Mouse (Mus musculus) right cerebral cortex, postnatal 25 days (tissue): ENCODE data around the gene Gm44790.
"Not testable (repeated sequence)": the region's sequence is repeated elsewhere in the genome, so short reads cannot be mapped to it uniquely, and the experiment has no call there.

Experiments
- DNase-seq: peaks from one replicate; pipeline ENCODE4 v3.0.0; 2022

The Gm44790 gene

DNA sequence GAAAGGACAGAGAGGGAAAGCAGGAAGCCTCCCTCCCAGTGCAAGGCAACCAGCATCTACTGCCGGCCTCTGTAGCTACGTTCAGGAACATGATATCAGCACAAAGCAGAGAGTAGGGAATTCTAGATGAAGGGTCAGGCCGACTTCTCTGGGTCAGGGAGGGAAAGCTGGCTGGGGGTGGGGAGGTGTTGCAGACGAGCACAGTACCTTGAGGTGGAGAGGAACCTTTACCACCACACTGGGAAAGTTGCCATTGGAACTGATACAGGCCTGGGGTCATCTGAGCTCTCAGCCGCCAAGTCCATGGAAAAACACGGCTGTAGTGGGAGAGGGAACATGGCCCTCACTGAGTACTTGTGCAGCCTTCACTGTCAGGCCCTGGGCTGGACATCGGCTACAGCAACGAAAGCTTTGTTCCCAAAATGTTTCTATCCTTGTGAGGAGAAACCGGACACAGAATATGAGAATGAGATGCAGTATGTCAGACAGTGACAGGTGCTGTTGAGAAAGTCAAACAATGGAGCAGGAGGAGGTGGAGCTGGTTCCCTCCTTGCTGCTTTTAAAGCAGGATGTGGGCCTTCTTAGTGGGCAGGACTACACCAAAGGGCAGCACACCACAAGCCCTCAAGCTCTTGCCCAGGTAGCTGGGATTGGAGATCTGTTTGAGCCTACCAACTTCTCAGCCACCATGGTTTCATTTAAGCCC, 49.2 kb downstream of the Gm44790 start:
- no peak for DNase-seq

GRCm38 (mm10) chr6:86476931-86477330, 50.5 kb downstream of the Gm44790 start:
- DNase-seq = no peak

- DNase-seq = no peak
Measured at GRCm38 (mm10) chr6:86479311-86479710, 52.9 kb downstream of the Gm44790 start.

DNA sequence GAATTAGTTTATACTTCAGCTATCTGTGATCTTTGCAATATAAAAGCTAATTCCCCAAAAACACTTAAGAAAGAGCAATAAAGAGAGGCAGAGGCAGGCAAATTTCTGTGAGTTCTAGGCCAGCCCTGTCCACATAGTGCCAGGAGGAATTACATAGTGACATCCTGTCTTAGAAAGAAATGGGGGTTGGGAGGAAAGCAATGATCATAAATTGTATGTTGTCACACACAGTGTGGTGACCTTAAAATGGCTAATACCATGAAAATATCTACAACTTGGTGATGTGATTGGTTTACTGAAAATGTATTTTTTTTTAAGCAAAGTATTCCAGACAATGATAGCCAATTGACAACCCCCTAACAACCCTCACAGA, 53.3 kb downstream of the Gm44790 start:
- no peak for DNase-seq

DNA sequence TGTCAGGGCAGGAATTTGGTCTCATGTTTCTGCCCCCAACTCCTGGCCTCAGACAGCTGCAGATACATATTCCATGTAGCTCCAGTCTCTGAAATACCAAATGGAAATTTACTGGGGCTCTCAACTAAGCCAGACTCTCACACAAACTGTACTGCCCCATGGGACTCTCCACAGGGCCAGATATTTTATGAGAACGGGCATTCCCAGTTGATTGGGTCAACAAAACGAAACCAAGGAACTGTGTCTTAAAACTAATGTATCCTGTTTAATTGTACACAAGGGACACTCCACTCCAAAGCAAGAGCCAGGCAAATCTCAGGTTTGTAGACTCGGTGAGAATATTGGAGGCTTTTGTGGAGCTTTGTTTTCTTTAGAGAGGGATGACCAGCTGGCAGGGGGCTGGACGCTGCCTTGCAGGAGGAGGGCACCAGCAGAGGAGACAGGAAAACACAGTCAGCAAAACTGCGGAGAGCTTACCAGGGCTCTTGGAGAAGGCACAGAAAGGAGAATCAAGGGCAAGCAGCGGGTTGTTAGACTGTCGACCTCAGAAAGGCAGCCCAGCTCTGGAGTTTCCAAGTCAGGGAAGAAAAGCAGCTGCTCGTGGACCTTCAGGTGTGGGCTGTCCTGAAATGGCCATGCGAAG, 53.9 kb downstream of the Gm44790 start:
- DNase-seq = no peak

DNA sequence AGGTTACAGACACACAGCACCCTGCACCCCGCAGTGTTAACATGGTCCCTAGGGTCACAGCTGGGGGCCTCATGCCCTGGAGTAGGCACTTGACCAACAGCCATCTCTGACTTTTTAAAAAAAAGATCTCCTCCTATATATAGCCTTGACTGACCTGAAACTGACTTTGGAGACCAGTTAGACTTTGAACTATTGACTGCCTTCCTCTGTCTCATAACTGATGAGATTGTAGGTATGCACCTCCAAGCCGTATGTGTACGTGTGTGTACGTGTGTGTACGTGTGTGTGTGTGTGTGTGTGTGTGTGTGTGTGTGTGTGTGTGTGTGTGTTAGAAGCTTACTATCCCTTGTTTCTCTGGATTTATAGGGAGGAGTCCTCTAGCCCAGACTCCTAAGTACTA, 55.4 kb downstream of the Gm44790 start:
- no peak for DNase-seq

DNA sequence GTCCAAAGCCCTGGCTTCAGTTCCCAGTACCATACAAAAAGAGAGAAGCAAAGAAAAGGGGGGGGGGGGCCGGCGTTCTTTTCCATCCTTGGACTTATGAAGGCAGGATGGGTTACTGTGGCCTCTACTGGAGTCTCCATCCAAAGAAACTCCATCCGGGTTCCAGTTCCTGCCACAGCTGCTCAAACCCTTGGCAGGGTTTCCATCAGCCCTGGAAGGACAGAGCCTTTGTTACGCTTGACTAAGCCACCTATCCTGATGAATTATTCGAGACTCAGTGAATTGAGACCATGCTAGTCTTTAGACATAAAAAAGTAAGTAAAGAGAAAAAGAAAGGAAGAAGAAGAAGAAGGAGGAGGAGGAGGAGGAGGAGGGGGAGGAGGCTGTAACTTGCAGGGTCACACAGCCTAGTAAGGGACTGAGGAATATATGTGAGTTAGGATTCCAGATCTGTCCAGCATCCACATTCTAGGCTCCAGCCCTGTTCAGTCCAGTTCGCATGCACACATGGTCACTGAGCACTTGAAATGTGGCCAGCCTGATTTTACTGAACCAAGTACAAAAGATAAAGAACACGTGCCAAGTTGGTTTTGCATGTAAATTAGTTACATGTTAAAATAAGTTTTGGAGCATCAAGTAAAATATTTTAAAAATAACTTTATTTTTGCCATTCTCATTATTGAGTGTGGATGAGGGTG, 59.6 kb downstream of the Gm44790 start:
- no peak for DNase-seq

DNA sequence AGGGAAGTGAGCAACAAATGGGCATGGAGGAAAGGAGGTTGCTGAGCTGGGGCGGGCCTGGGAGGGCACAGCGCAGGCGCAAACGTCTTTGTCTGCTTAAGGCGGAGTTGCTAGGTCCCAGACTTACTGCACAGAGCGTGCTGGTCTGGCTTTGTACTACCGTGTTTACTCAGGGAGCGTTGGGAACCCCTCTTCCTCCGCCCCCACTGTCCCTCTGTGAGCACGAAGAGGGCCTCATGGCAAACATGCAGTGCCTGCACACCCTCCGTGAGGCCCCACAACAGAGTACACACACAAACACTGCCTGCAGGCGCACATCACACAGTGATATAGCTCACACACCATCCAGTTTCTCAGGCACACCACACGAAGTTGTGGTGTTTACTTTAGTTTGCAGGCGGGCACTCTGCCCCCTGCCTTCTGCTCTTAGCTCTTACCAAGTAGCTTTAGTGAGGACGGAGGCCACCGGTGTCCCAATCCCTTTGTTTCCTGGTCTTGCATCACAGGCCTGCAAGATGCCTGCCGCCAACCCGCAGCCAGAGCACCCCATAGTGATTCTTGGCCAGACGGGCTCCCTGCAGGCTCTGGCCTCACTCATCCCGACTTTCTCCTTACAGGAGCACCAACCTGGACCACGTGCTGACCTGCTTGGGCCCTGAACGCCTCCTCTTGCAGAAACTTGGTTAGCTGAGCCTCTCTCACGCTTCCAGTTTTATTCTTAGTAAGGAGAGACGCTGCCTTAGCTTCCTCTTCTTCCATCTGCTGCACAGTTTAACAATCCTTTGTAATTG, 61.1 kb downstream of the Gm44790 start:
- peak; percentile 70 for DNase-seq

GRCm38 (mm10) chr6:86488149-86488485, 61.7 kb downstream of the Gm44790 start:
- peak; percentile 31 for DNase-seq

- DNase-seq = no peak
Measured at GRCm38 (mm10) chr6:86489945-86490344, 63.5 kb downstream of the Gm44790 start.

GRCm38 (mm10) chr6:86490413-86490812, 64.0 kb downstream of the Gm44790 start:
- not testable (repeated sequence) for DNase-seq

DNA sequence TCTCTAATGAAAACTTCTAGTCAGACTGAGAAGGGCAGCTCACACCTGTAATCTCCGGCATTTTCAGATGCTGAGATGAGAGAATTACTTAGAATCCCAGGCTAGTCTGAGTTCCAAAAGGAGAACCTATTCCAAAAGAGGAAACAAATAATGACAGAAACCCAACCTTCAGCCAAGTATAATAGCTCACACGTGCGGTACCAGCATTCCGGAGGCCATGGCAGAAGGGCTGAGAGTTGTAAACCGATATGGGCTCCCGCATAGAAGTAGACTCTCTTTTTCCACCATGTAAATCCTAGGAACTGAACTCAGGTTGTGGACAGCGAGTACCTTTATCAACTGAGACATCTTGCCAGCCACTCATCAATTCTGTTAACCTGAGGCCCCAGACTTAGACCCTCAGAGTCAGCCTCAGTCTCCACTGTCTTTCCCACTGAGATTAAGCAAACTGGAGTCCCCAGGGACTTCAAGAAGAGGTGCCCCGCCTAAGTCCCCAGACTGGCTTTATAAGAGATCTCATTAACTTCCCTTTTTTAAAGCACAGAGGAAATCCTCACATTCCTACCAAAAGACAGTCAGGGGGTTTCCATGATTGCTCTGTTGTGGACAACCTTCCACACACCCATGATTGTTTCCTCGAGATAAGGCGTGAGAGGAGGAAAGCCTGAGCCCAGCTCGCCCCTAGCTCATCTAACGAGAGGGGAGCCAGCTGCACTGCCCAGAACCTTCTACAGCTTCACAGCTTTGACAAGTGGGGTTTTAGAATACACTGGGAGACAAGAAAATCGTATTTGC, 67.2 kb downstream of the Gm44790 start:
- no peak for DNase-seq

- no peak for DNase-seq
Measured at GRCm38 (mm10) chr6:86494767-86495166, 68.3 kb downstream of the Gm44790 start.
